Mouse (Mus musculus) telencephalon, adult 2 months (tissue): ENCODE results near the gene Gm20388.
"Not testable (repeated sequence)": the region's sequence is repeated elsewhere in the genome, so short reads cannot be mapped to it uniquely, and the experiment has no call there.

Source experiments
- DNase-seq: peaks from one replicate; pipeline ENCODE4 v3.0.0-alpha.2; 2011; ENCODE audit warnings: low read depth, low spot score

The Gm20388 gene

GRCm38 (mm10) chr8:123426511-123427509 is 3516.2 kb downstream of the Gm20388 start:
- DNase-seq, result no peak

DNA sequence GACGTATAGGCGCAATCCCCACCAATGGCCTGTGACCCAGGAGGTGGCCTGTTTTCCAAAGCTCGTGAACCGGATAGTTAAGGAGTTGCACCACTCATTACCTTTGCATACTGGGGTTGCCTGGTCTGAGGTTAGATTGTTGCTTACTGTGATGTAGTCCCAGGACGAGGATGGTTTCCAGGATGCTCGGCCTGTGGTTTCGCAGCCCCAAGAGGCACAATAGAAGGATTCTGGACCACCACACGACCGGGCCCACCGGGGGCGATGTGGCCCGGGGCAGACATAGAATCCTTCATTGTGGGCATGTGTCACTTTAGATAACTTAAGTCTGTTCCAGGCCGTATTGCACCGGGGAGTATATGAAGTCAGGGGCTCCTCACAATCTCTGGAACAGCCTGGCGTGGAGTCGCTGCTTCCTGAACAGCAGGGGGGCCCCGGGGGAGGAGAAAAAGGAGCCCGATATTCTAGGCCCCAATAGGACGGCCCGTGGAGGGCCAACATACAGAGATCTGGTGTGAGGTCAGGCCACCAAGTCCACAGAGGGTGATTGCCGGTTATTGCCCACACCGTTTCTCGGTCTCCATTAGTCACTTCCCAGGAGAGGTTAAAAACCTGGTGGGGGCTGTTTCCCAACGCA is 3517.1 kb downstream of the Gm20388 start:
- DNase-seq, result no peak

DNA sequence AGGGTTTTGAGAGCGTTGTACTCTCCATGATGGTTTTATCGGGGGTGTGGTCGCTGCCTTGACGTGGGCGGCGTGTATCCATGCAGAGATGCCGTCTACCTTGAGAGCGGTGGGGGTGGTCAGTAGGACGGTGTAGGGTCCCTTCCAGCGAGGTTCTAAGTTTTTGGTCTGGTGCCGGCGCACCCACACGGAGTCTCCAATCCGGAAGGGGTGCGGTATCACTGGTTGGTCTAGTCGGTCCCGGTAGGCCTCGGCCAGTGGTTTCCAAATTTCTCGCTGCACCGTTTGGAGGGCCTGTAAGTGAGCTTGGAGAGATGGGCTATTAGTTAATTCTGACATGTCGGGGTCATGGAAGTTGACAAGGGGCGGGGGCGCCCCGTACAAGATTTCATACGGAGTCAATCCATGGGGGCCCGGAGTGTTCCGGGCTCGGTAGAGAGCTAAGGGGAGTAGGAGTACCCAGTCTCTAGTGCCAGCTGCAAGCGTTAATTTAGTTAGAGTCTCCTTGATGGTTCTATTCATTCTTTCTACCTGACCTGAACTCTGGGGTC is 3517.8 kb downstream of the Gm20388 start:
- DNase-seq, result no peak

- DNase-seq, result no peak
Observed at GRCm38 (mm10) chr8:123428939-123429721, 3518.5 kb downstream of the Gm20388 start.

GRCm38 (mm10) chr8:123429722-123430013 is 3519.0 kb downstream of the Gm20388 start:
- not testable (repeated sequence) for DNase-seq

- not testable (repeated sequence) for DNase-seq
Observed at GRCm38 (mm10) chr8:123430936-123431335, 3520.3 kb downstream of the Gm20388 start.

DNA sequence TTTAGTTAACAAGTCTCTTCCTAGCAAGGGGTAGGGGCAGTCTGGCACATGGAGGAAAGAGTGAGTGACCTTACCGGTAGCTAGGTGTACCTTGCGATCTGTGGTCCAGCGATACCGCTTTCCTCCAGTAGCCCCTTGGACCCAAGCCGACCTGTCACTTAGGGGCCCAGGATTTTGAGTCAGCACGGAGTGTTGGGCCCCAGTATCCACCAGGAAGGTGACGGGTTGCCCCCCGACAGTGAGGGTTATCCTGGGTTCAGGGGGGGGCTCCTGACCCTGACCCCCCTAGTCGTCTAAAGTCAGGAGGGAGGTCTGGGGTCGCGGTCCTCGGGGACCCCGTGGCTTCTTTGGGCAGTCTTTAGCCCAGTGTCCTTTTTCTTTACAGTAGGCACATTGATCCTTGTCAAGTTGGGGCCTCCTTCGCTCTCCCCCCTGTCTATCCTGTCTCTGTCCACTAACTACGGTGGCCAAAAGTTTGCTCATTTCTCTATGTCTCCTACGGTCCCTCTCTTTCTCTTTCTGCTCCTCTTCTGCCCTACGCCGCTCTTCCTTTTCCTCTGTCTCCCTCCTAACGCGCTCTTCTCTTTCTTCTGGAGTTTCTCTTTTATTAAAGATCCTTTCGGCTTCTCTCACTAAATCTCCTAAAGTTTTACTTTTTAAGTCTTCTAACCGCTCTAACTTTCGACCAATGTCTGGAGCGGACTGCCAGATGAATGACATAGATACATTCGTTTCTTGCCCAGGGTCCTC is 3521.2 kb downstream of the Gm20388 start:
- no peak for DNase-seq

DNA sequence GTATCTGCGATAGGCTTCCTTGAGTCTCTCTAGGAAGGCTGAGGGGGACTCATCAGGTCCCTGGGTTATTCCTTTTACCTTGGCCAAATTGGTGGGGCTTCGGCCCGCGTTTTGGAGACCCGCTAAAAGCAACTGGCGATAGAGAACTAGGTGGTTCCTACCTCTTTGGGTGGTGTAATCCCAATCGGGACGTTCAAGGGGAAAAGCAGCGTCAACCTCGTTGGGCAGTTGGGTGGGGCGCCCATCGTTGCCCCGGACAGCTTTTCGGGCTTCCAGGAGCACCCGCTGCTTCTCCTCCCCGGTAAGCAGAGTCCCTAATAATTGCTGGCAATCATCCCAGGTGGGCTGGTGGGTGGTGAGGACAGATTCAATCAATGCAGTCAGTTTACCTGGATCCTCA is 3521.7 kb downstream of the Gm20388 start:
- DNase-seq, result no peak

GRCm38 (mm10) chr8:123433241-123433974 is 3522.8 kb downstream of the Gm20388 start:
- DNase-seq, result not testable (repeated sequence)

- no peak for DNase-seq
Observed at GRCm38 (mm10) chr8:123441788-123442187, 3531.1 kb downstream of the Gm20388 start.

- DNase-seq, result no peak
Observed at GRCm38 (mm10) chr8:123442351-123442750, 3531.7 kb downstream of the Gm20388 start.

DNA sequence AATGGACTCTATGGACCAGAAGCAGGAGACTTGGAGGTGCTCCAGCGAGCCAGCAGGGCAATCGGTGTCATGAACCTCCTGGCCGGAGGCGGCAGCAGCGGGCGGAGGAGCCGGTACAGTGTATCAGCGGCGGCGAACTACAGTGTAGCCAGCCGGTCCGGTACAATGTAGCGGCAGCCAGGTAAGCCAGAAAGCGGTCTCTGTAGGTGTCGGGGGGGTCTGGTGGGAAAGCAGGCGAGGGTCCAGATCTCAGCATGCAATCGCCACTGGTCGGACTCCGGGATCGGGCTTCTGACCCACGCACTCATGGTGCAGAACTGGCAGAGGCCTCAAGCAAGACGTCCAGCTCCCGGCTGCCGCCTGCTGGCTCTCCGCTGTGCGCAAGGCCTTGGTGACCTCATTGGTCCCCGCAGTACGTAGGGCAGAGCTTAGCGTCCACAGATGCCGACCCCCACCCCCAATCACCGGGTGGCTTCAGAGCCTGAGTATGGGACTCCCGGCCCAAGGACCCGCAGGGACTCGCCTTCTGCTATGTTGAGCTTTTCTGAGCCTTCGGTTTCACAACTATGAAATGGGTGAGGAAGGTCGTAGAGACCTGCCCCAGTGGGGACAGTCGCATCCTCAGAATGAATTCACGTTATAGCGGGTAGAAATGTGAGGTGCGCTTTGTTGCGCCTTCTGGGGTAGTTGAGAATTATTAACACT is 3532.4 kb downstream of the Gm20388 start:
- peak; percentile 93 for DNase-seq

DNA sequence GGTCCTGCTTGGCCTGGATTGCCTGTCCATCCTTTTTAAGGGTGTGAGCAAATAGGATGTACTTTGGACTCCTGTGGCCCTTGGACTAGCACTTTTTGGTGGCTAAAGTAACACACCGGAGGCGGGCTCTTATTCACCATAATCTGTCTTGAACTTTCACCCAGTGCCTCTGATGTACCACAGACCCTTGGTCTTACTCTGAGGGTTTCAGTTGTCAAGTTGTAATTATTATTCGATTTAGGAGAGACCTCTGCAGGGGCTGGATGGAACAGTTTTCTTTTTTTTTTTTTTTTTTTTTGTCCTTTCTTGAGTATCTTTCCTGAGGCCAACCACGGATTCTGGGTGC is 3532.9 kb downstream of the Gm20388 start:
- no peak for DNase-seq

- no peak for DNase-seq
Observed at GRCm38 (mm10) chr8:123444131-123444530, 3533.5 kb downstream of the Gm20388 start.

- DNase-seq, result no peak
Observed at GRCm38 (mm10) chr8:123445981-123446380, 3535.3 kb downstream of the Gm20388 start.

DNA sequence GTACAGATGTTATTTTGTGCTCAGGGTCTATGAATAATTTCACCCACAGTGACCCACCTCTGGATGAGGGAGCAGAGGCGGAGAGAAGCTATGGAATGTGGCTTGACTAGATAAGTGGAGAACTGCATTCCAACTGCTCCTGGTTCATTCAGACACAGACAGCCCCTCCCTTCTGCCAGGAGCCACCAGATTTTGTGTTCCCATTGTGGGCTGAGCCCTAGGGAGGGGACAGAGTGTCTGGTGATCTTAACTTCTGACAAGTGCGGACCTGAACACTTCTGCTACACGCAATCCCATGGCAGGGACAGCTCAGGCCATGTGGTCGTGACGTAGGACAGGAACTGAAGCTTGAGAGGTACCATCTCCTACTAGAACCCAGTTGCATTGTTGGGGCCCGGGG is 3536.2 kb downstream of the Gm20388 start:
- no peak for DNase-seq

DNA sequence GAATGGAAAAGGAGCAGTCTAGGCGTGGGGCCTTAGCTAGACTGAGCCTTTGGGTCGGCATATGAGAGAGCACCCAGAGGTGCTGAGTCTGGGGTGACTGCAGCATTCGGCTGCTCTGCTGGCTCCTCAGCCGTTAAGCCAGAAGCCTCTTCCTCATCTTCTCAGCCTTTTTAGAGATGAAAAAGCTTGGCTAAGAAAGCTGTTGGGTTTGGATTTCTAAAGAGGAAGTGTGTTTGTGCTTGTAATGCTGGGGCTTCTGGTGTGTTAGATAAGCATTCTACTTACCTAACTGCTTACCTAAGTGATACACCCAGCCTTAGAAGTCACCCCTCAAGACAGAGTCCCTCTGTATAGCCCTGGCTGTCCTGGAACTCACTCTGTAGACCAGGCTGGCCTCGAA is 3540.1 kb downstream of the Gm20388 start:
- DNase-seq, result no peak

DNA sequence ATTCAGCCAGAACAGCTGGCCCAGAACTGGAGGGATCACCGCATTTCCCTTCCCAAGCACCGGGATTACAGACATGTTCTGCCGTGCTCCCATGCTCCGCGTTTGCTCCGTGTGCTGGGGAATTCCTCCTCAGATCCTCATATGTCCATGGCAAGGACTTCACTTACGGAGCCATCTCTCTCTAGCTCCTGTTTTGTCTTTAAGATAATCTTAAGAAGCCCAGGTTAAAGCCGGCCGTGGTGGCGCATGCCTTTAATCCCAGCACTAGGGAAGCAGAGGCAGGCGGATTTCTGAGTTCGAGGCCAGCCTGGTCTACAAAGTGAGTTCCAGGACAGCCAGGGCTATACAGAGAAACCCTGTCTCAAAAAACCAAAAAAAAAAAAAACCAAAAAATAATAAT is 3541.1 kb downstream of the Gm20388 start:
- DNase-seq, result not testable (repeated sequence)

- DNase-seq, result no peak
Observed at GRCm38 (mm10) chr8:123452149-123452548, 3541.5 kb downstream of the Gm20388 start.

- no peak for DNase-seq
Observed at GRCm38 (mm10) chr8:123453291-123453690, 3542.7 kb downstream of the Gm20388 start.
